Mouse (Mus musculus) heart, postnatal 0 days (tissue): ENCODE measurements around the gene Chmp2a. TPM values are rescaled to one million over a fixed set of nuclear protein-coding genes. Genes with fewer than 3 reads are reported as not detected.

ENCODE experiments used
- ATAC-seq: fragments of 200-750 bp; cut with Nextera tagmentation; 2 replicates; pipeline ENCODE4 v1.8.0; 2017; ENCODE audit warnings: low read depth, moderate number of reproducible peaks, moderate library complexity; ENCODE audit not compliant: insufficient read depth
- DNase-seq: peaks from one replicate; pipeline ENCODE4 v3.0.0-alpha.2; 2016; ENCODE audit warnings: low spot score
- H3K27ac ChIP-seq: fragments of 300-500 bp; sonication (generic); 2 replicates; pipeline ENCODE4 v1.5.1; 2014; ENCODE audit warnings: low read depth, mild to moderate bottlenecking
- H3K27me3 ChIP-seq: fragments of 300-500 bp; sonication (generic); 2 replicates; pipeline ENCODE4 v1.6.1; 2014; ENCODE audit warnings: low read length, mixed read lengths; ENCODE audit not compliant: control insufficient read depth, insufficient read depth
- H3K36me3 ChIP-seq: fragments of 300-500 bp; sonication (generic); replicated peaks from 2 replicates; pipeline ENCODE4 v1.6.1; 2014; ENCODE audit warnings: low read length, mixed read lengths; ENCODE audit not compliant: control insufficient read depth, insufficient read depth
- H3K4me1 ChIP-seq: fragments of 300-500 bp; sonication (generic); 2 replicates; pipeline ENCODE4 v1.6.1; 2014; ENCODE audit warnings: antibody characterized with exemption; ENCODE audit not compliant: control insufficient read depth, insufficient read depth
- H3K4me2 ChIP-seq: fragments of 300-500 bp; sonication (generic); 2 replicates; pipeline ENCODE4 v1.6.1; 2014; ENCODE audit warnings: low read depth, mild to moderate bottlenecking, low read length, moderate library complexity
- H3K4me3 ChIP-seq: fragments of 300-500 bp; sonication (generic); 2 replicates; pipeline ENCODE4 v1.5.1; 2014; ENCODE audit warnings: low read depth, low read length
- H3K9ac ChIP-seq: fragments of 300-500 bp; sonication (generic); replicated peaks from 2 replicates; pipeline ENCODE4 v1.6.1; 2014; ENCODE audit warnings: low read depth, low read length, mixed read lengths
- H3K9me3 ChIP-seq: fragments of 300-500 bp; sonication (generic); replicated peaks from 2 replicates; pipeline ENCODE4 v1.6.1; 2016; ENCODE audit warnings: low read length; ENCODE audit not compliant: control insufficient read depth
- CTCF ChIP-seq: IDR thresholded peaks from 2 replicates; pipeline ENCODE4 v1.5.1; 2016; ENCODE audit warnings: antibody characterized with exemption, control low read depth, low read depth
- EP300 ChIP-seq: IDR thresholded peaks from 2 replicates; pipeline ENCODE4 v1.6.1; 2016; ENCODE audit warnings: antibody characterized with exemption, low read depth
- WGBS: fragments of 180-500 bp; shearing (Covaris S2); extraction: QIAGEN DNeasy Blood & Tissue Kit; methylation state at CpG from one replicate; pipeline ENCODE4 v1.1.7; 2014; 5-methylcytosine and 5-hydroxymethylcytosine counted together
- polyA plus RNA-seq: library from polyadenylated mRNA; unstranded; fragments of >200 nt; fragmentation: Nextera tagmentation; extraction: Ambion mirVana; gene quantifications from 2 replicates; pipeline ENCODE4 v1.2.1, GENCODE M21; 2015
- total RNA-seq: library from RNA; depleted of rRNA; stranded (reverse); fragments of >200 nt; gene quantifications from 2 replicates; pipeline ENCODE4 v1.2.3, GENCODE M21; 2014; ENCODE audit warnings: low replicate concordance

Chmp2a gene
- total and polyA plus RNA-seq, 2 experiments from 2014 or later, result 48.2 to 181 TPM

GRCm38 (mm10) chr7:13038621-13039169 is 4.1 kb upstream of the Chmp2a start:
- Histone ChIP-seq H3K9me3 (no peaks in the 10 kb centered on the region), H3K4me1 (peaks cover 31% of the 10 kb centered on the region), H3K36me3 (peaks cover 8% of the 10 kb centered on the region), H3K27ac (peak overlapping the region; percentile 100), H3K4me3 (peak overlapping the region; percentile 92), H3K4me2 (peak overlapping the region; percentile 87), H3K9ac (peak overlapping the region; percentile 98), H3K27me3 (peaks cover 10% of the 10 kb centered on the region)
- WGBS, result 9% methylated on average over 15 of the region's 15 CpGs
- TF ChIP-seq CTCF (no peak), EP300 (0 out of 2 replicates have a peak, but pooled peaks have one; percentile 16)
- ATAC-seq (no peak), DNase-seq (peak; percentile 39)

GRCm38 (mm10) chr7:13037901-13038555 is 3.4 kb upstream of the Chmp2a start, which contains the start of gene Ube2m:
Gene Ube2m, minus strand, starts transcription at chr7:13038275.
- DNase-seq (peak; percentile 95), ATAC-seq (peak; percentile 92)
- H3K9me3 ChIP-seq, result no peaks in the 10 kb centered on the region
- WGBS, result under 1% methylated on average over 65 of the region's 65 CpGs
- peak within 1 kb of the TSS; percentile 87 for H3K4me2 ChIP-seq
- H3K36me3 ChIP-seq, result peaks cover 8% of the 10 kb centered on the region
- H3K27me3 ChIP-seq, result peaks cover 3% of the 10 kb centered on the region; the same call in 1 of the 2 replicates
- peaks cover 32% of the 10 kb centered on the region for H3K4me1 ChIP-seq
- peak within 1 kb of the TSS; percentile 92 for H3K4me3 ChIP-seq
- H3K27ac ChIP-seq, result peak within 1 kb of the TSS; percentile 100
- H3K9ac ChIP-seq, result peak within 1 kb of the TSS; percentile 98
- TF ChIP-seq EP300, result 0 out of 2 replicates have a peak, but pooled peaks have one; percentile 24
- no peak for TF ChIP-seq CTCF

GRCm38 (mm10) chr7:13037366-13037765 is 2.8 kb upstream of the Chmp2a start:
- Histone ChIP-seq H3K27ac (peak overlapping the region; percentile 100), H3K4me1 (peaks cover 32% of the 10 kb centered on the region), H3K4me3 (peak overlapping the region; percentile 92), H3K9me3 (no peaks in the 10 kb centered on the region), H3K9ac (peak overlapping the region; percentile 98), H3K4me2 (peak overlapping the region; percentile 87), H3K36me3 (peaks cover 15% of the 10 kb centered on the region), H3K27me3 (no peaks in the 10 kb centered on the region; the same call in 1 of the 2 replicates)
- no peak for DNase-seq
- WGBS, result under 1% methylated on average over 32 of the region's 33 CpGs
- TF ChIP-seq CTCF, result no peak
- TF ChIP-seq EP300, result no peak
- no peak for ATAC-seq

- Histone ChIP-seq H3K9me3 (no peaks in the 10 kb centered on the region), H3K4me3 (peak overlapping the region; percentile 92), H3K4me2 (peak overlapping the region; percentile 87), H3K9ac (peak overlapping the region; percentile 98), H3K4me1 (peaks cover 32% of the 10 kb centered on the region), H3K27ac (peak overlapping the region; percentile 100), H3K27me3 (no peaks in the 10 kb centered on the region; the same call in 1 of the 2 replicates), H3K36me3 (peaks cover 21% of the 10 kb centered on the region)
- ATAC-seq (no peak), DNase-seq (no peak)
- TF ChIP-seq CTCF, result no peak
- TF ChIP-seq EP300, result no peak
- WGBS, result 17% methylated on average over 4 of the region's 4 CpGs
Measured at GRCm38 (mm10) chr7:13036806-13037205, 2.2 kb upstream of the Chmp2a start.

GRCm38 (mm10) chr7:13035211-13035855 is 726 bp upstream of the Chmp2a start:
- peak overlapping the region; percentile 92; the same call in 1 of the 2 replicates for H3K4me2 ChIP-seq
- WGBS, result 88% methylated on average over 17 of the region's 17 CpGs
- no peak for TF ChIP-seq CTCF
- no peak for TF ChIP-seq EP300
- no peaks in the 10 kb centered on the region for H3K9me3 ChIP-seq
- H3K27ac ChIP-seq, result peak overlapping the region; percentile 94; the same call in 1 of the 2 replicates
- H3K27me3 ChIP-seq, result no peaks in the 10 kb centered on the region
- no peak overlapping the region for H3K4me3 ChIP-seq
- ATAC-seq, result no peak
- peaks cover 32% of the 10 kb centered on the region for H3K4me1 ChIP-seq
- no peak overlapping the region for H3K9ac ChIP-seq
- peaks cover 35% of the 10 kb centered on the region for H3K36me3 ChIP-seq
- no peak for DNase-seq
